Mouse (Mus musculus): ENCODE data around the gene Lifr.
A peak's percentile ranks its signal among the peaks of the same experiment; 100 is the strongest.

Lifr gene

DNA sequence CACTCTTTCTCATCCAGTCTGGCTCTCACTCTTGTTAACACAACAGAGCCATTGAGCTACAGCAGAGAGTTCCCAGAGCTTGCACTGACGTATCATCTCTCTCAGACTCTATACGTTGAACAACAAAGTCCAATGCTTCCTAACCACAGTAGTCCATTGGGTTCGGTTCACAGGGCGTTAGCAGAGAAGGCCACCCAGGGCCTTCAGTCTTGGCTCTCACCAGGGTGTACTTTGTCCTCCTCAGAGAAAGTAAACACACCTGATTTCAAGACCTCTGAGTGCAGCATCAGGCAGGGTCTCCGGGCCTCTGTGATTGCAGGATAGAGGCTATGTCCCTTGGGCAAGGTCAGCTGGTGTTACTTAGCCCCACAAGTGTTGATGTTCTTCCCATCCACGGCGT lies 116.9 kb downstream of the Lifr start:
- DNase-seq, result no peak

DNA sequence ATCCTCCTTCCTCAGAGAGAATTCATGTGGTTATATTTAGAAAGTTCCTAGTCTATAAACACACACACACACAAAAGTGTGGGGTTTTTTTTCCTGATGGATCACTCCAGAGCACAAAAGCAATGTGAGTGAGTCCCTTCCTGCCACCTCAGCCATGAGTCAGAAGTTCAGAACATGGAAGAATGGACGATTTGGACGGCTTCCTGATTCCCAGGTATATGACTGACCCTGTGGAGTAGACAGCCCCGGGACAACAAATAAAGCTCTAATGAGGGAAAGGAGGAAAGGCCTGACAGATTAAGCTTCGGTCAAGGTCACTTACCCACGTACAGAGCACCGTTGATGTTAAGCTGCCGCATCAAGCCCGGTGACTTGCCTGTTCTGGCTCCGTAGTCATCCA lies 117.8 kb downstream of the Lifr start:
- no peak for DNase-seq

DNA sequence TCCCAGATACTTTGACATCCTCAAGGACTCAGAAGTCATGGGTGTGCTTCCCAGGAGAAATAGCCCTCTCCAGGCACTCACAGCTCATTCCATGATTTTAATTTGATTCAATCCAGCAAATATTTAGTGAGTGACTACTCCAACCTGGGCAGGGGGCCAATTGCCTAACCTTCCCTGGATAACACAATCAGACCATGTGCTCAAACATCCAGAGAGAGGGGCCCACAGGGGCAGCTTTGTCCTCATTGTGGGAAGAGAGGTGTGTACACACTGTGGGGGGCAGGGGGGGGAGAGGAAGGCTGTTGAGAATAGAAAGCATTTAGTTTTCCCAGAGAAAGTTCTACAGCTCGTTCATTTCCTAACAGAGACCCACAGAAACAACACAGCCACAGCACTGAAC lies 123.3 kb downstream of the Lifr start:
- no peak for DNase-seq

GRCm38 (mm10) chr15:7215845-7216244 lies 125.4 kb downstream of the Lifr start:
- no peak for DNase-seq

- no peak for DNase-seq
These were observed 126.3 kb downstream of the Lifr start for GRCm38 (mm10) chr15:7216581-7217272.

DNA sequence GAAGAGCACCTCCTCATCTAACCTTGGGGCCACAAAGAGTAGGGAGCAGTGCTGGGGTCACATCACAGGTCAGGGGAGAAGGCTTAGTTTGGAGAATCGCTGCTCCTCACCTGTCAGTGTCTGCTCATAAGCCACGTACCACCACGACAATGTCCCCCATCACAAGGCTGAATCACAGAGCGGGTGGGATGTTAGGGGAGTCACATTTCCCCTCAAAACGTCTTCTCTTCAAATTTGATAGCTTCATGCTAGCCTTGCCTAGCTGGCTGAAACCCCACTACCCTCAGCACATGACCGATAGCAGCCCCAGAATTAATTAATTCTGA lies 126.8 kb downstream of the Lifr start:
- DNase-seq, result no peak

DNA sequence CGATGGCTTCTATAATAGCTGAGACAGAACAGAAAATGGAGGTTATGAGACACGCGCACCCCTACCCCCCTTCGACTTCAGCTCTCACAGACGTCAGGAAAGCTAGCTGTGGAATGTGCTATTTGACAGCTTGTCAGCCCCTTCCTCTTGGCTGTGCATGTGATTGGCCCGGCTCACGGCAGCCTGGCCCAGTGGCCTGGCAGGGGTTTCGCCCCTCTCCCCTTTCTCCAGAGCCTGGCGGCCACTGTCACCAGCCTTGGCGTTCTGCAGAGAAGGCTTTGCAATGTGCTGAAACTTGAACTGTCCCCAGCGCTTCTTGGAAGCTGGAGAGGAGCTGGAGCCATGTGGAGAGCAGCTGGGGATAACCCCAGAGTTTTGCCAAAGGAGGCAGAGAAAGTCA lies 132.4 kb downstream of the Lifr start:
- DNase-seq, result no peak

- no peak for DNase-seq
These were observed 133.8 kb downstream of the Lifr start for GRCm38 (mm10) chr15:7224151-7224775.

- DNase-seq, result peak; percentile 68 to 74
These were observed 135.8 kb downstream of the Lifr start for GRCm38 (mm10) chr15:7226225-7226624.

DNA sequence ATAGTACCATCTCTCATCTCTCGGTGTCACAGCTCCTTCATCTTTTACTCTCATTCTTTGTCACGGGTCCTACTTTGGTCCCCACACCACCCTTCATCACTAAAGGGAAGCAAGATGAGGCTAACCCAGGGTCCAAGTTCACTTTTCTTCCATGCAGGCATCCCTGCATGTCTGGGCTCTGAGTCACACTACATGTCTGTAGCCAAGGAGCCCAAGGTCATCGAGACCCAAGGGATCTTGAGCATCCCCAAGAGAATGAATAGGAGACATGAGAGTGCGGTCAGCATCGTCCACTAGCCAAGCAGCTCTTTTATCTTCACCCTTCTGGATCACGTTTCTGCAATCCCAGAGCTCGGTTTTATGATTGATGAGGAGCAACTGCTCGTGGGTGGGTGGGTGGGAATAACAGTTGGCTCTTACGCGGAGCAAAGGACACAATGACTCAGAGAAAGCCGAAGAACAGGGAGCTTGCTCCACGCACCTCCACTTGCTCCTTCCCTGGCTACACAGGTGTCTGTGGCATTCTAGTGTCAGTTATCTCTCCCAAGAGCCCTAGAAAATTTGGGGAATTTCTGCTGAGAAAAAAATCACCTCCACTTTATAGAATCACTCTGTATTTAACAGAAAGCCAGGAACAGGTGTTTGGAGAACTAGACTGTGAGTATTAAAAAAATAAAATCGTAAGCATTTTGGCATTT lies 143.1 kb downstream of the Lifr start:
- DNase-seq, result no peak

DNA sequence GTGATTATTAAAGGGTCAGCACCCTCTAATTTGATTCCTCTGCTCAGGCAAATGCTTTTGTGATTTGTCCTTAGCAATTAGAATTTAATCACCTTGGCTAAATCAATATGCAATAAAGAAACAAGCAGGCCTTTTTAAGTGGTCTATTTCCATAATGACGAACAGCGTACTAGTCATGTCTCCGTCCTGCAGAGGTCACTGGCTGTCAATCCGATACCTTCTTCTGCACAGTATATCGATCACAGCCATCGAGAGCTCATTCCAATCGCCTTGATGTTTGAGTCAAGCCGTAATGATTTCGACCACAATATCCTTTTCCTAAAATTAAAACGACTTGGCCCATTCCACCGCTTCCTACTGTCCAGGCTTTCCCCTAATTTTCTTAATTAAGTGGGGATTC lies 149.5 kb downstream of the Lifr start:
- no peak for DNase-seq

DNA sequence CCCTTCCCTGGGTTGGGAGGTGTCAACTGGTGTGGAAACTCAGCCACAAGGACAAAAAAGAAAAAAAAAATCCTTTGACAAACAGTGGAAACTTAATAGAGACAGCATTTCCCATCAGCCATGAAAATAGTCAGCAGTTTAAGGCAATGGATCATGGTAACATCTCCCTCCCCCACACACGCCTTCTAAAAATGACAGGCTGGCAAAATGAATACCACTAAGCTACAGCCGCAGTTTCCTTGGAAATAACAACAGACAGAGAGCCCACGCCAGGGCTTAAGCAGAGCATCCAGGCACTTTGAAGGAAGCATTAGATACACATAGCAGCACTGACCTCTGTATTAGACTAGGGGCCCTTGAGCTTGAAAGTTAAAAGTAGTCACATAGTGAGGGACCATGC lies 150.5 kb downstream of the Lifr start:
- no peak for DNase-seq

- no peak for DNase-seq
These were observed 151.9 kb downstream of the Lifr start for GRCm38 (mm10) chr15:7242161-7242850.
